Mouse (Mus musculus) liver, embryonic 11.5 days (tissue): ENCODE measurements at regions not wholly inside any gene's neighbourhood (a gene's known extent, or its start where the extent isn't known, plus 50 kb on each side); places are given as distances from the start of the nearest gene placed in this dataset.

ENCODE experiments used
- ATAC-seq: fragments of 200-750 bp; cut with Nextera tagmentation; replicated peaks from 2 replicates; pipeline ENCODE4 v1.8.0; 2017; ENCODE audit warnings: moderate number of reproducible peaks, mild to moderate bottlenecking, moderate TSS enrichment, moderate library complexity; ENCODE audit not compliant: low FRiP score
- DNase-seq: peaks from one replicate; pipeline ENCODE4 v3.0.0-alpha.2; 2017; ENCODE audit warnings: low spot score
- H3K27ac ChIP-seq: fragments of 300-500 bp; sonication (generic); 2 replicates; pipeline ENCODE4 v1.5.1; 2014; ENCODE audit warnings: mild to moderate bottlenecking, low read depth, low read length, control low read depth
- H3K27me3 ChIP-seq: fragments of 300-500 bp; sonication (generic); replicated peaks from 2 replicates; pipeline ENCODE4 v1.6.1; 2014; ENCODE audit warnings: low read length, mixed read lengths; ENCODE audit not compliant: control insufficient read depth, insufficient read depth
- H3K36me3 ChIP-seq: fragments of 300-500 bp; sonication (generic); 2 replicates; pipeline ENCODE4 v1.6.1; 2014; ENCODE audit warnings: mild to moderate bottlenecking, low read length, moderate library complexity, mixed read lengths; ENCODE audit not compliant: control insufficient read depth, insufficient read depth
- H3K4me1 ChIP-seq: fragments of 300-500 bp; sonication (generic); replicated peaks from 2 replicates; pipeline ENCODE4 v1.6.1; 2014; ENCODE audit warnings: low read length, mixed read lengths; ENCODE audit not compliant: control insufficient read depth, insufficient read depth
- H3K4me2 ChIP-seq: fragments of 300-500 bp; sonication (generic); 2 replicates; pipeline ENCODE4 v1.6.1; 2014; ENCODE audit warnings: mild to moderate bottlenecking, control low read depth, moderate library complexity
- H3K4me3 ChIP-seq: fragments of 300-500 bp; sonication (generic); 2 replicates; pipeline ENCODE4 v1.5.1; 2014; ENCODE audit warnings: low read depth, low read length, control low read depth
- H3K9ac ChIP-seq: fragments of 300-500 bp; sonication (generic); 2 replicates; pipeline ENCODE4 v1.6.1; 2014; ENCODE audit warnings: low read depth, low read length, control low read depth
- H3K9me3 ChIP-seq: fragments of 300-500 bp; sonication (generic); 2 replicates; pipeline ENCODE4 v1.6.1; 2016; ENCODE audit warnings: low read length, inconsistent platforms, mixed read lengths; ENCODE audit not compliant: control insufficient read depth
- WGBS: fragments of 180-500 bp; shearing (Covaris S2); extraction: QIAGEN DNeasy Blood & Tissue Kit; methylation state at CpG from one replicate; pipeline ENCODE4 v1.1.7; 2014; 5-methylcytosine and 5-hydroxymethylcytosine counted together

DNA sequence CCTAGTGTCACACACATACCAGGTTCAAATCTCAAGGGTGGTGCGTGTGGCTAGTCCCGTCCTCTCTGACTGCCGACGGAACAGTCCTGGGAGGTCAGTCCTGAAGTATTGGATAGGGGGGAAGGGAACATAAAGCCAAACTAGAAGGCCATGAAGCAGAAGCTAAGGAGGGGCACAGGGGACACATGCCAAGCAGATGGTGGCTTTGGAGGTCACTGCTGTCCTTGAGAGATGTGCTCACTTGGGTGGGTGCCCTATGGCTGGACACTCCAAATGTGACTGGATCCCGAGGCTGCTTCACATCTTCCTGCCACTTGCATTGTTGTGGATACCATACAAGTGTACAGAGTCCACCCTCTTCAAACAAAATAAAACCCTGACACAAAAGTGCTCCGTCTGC, 131.4 kb upstream of the Klf14 start:
- no peaks in the 10 kb centered on the region for H3K36me3 ChIP-seq
- H3K4me3 ChIP-seq = no peak overlapping the region
- H3K27ac ChIP-seq = no peak overlapping the region
- no peaks in the 10 kb centered on the region for H3K9me3 ChIP-seq
- ATAC-seq = no peak
- H3K4me1 ChIP-seq = peaks cover 26% of the 10 kb centered on the region
- WGBS = 88% methylated on average over 6 of the region's 6 CpGs
- H3K4me2 ChIP-seq = no peak overlapping the region
- DNase-seq = no peak
- H3K27me3 ChIP-seq = no peaks in the 10 kb centered on the region
- no peak overlapping the region for H3K9ac ChIP-seq

GRCm38 (mm10) chr6:31090791-31091190, 131.9 kb upstream of the Klf14 start:
- H3K9ac ChIP-seq = no peak overlapping the region
- no peak overlapping the region for H3K4me2 ChIP-seq
- ATAC-seq = no peak
- no peaks in the 10 kb centered on the region for H3K9me3 ChIP-seq
- H3K36me3 ChIP-seq = no peaks in the 10 kb centered on the region
- no peak overlapping the region for H3K27ac ChIP-seq
- no peak overlapping the region for H3K4me3 ChIP-seq
- H3K4me1 ChIP-seq = peaks cover 23% of the 10 kb centered on the region
- 65% methylated on average over 7 of the region's 7 CpGs for WGBS
- DNase-seq = no peak
- no peaks in the 10 kb centered on the region for H3K27me3 ChIP-seq

DNA sequence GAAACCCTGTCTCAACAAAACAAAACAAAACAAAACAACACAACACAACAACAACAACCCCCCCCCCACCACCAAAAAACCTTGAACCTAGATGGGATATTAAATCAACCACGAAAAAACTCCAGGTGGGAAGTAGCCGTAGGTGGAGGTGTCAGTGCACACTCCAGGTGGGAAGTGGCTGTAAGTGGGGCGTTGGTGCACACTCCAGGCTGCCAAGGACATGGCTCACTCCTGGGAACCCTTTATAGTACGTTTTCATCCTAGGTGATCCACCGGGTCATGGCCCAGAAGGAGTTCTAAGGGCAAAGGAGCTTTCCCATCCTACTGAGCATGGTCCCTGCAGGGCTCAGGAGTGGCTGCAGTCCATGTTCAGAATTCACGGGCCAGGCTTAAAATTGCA, 133.4 kb upstream of the Klf14 start:
- H3K4me2 ChIP-seq = no peak overlapping the region
- DNase-seq = no peak
- H3K36me3 ChIP-seq = no peaks in the 10 kb centered on the region
- H3K4me1 ChIP-seq = peaks cover 13% of the 10 kb centered on the region
- WGBS = 82% methylated on average over 6 of the region's 6 CpGs
- no peak overlapping the region for H3K27ac ChIP-seq
- no peak for ATAC-seq
- no peak overlapping the region for H3K9ac ChIP-seq
- no peak overlapping the region for H3K4me3 ChIP-seq
- no peaks in the 10 kb centered on the region for H3K9me3 ChIP-seq
- H3K27me3 ChIP-seq = no peaks in the 10 kb centered on the region

DNA sequence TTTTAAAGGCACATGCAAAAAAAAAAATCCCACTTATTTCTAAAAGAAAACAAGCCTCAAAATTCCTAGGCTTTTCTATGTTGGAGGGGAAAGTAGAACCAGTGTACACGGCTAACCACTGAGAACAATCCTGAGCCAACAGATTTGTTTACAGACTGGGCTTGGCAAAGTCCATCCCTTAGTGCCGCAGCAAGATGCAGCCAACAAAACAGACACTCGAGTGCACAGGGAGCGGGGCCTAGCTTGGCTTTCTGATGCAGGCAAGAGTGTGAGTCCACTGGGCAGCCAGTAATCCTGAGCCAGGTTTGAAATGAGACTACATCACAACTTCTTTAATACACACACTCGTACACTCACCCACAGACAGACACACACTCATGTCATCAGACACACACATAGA, 133.9 kb upstream of the Klf14 start:
- no peak for ATAC-seq
- H3K4me1 ChIP-seq = peaks cover 9% of the 10 kb centered on the region; the same call in 1 of the 2 replicates
- H3K4me3 ChIP-seq = no peak overlapping the region
- H3K27me3 ChIP-seq = no peaks in the 10 kb centered on the region
- H3K36me3 ChIP-seq = no peaks in the 10 kb centered on the region
- WGBS = 76% methylated on average over 5 of the region's 5 CpGs
- H3K4me2 ChIP-seq = no peak overlapping the region
- no peak for DNase-seq
- no peaks in the 10 kb centered on the region for H3K9me3 ChIP-seq
- H3K9ac ChIP-seq = no peak overlapping the region
- H3K27ac ChIP-seq = no peak overlapping the region

- Histone ChIP-seq H3K9ac (no peak overlapping the region), H3K27ac (no peak overlapping the region), H3K27me3 (no peaks in the 10 kb centered on the region), H3K9me3 (no peaks in the 10 kb centered on the region), H3K4me1 (0 out of 2 replicates have a peak, but pooled peaks cover 3% of the 10 kb centered on the region), H3K36me3 (no peaks in the 10 kb centered on the region), H3K4me2 (no peak overlapping the region), H3K4me3 (no peak overlapping the region)
- ATAC-seq (no peak), DNase-seq (no peak)
- 79% methylated on average over 21 of the region's 21 CpGs for WGBS
Measured at GRCm38 (mm10) chr6:31095943-31096714, 137.3 kb upstream of the Klf14 start.

GRCm38 (mm10) chr6:31096787-31097186, 137.9 kb upstream of the Klf14 start:
- ATAC-seq = no peak
- no peaks in the 10 kb centered on the region for H3K9me3 ChIP-seq
- H3K9ac ChIP-seq = no peak overlapping the region
- H3K4me1 ChIP-seq = 0 out of 2 replicates have a peak, but pooled peaks cover 3% of the 10 kb centered on the region
- H3K4me2 ChIP-seq = no peak overlapping the region
- 83% methylated on average over 6 of the region's 6 CpGs for whole genome bisulfite sequencing
- no peaks in the 10 kb centered on the region for H3K36me3 ChIP-seq
- no peak for DNase-seq
- H3K27me3 ChIP-seq = no peaks in the 10 kb centered on the region
- no peak overlapping the region for H3K4me3 ChIP-seq
- H3K27ac ChIP-seq = 0 out of 2 replicates have a peak overlapping the region, but pooled peaks have one; percentile 6

DNA sequence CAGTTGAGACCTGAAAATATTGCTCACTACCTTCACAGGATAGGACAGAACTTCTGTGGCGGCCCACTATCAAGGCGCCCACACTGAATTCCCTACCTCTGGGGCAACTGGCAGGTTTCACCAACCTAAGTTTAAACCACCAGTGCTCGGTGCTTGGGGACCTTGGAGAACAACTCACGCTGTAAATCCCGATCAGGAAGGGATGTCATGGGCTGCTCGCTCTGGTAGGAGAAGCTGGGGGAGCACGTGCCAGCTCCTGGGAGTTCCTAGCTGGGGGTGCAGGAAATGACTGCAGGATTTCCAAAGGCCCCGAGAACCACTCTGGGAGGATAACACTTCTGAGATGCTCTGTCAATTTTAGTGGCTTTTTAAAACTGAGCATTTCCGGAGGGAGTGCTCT, 138.4 kb upstream of the Klf14 start:
- ATAC-seq (no peak), DNase-seq (no peak)
- Histone ChIP-seq H3K9me3 (no peaks in the 10 kb centered on the region), H3K4me3 (no peak overlapping the region), H3K4me2 (no peak overlapping the region), H3K27ac (no peak overlapping the region), H3K36me3 (no peaks in the 10 kb centered on the region), H3K4me1 (0 out of 2 replicates have a peak, but pooled peaks cover 3% of the 10 kb centered on the region), H3K27me3 (no peaks in the 10 kb centered on the region), H3K9ac (no peak overlapping the region)
- WGBS = 71% methylated on average over 9 of the region's 9 CpGs

- Histone ChIP-seq H3K9ac (no peak overlapping the region), H3K27ac (no peak overlapping the region), H3K9me3 (no peaks in the 10 kb centered on the region), H3K4me2 (no peak overlapping the region), H3K4me3 (no peak overlapping the region), H3K36me3 (no peaks in the 10 kb centered on the region), H3K4me1 (peaks cover 5% of the 10 kb centered on the region; the same call in 1 of the 2 replicates), H3K27me3 (no peaks in the 10 kb centered on the region)
- ATAC-seq (no peak), DNase-seq (no peak)
- 80% methylated on average over 5 of the region's 5 CpGs for WGBS
Measured at GRCm38 (mm10) chr6:31098106-31098505, 139.2 kb upstream of the Klf14 start.

DNA sequence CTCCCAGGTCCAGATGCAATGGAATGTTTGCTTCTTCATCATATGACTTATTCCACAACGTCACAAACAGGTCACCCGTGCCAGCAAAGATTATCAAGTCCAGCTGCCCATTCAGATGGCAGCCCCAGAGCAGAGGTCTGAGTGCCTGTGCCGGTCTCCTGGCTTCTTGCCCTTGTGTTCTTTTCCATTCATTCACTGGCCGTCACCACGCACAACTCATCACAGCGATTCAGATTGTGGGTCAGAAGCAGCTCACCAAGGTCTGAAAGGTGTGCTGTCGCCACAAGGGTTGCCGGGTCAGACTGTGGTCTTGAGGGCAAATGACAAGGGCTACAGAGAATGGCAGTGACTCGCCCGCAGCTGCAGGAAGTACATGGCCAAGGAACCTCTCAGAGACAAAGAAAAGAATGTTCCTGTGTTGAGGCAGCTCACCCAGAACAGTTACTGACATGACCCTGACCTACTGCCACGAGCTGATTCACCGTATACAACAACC, 141.3 kb upstream of the Klf14 start:
- no peak for ATAC-seq
- H3K27me3 ChIP-seq = no peaks in the 10 kb centered on the region
- no peak overlapping the region for H3K4me2 ChIP-seq
- no peaks in the 10 kb centered on the region for H3K9me3 ChIP-seq
- H3K4me1 ChIP-seq = peaks cover 5% of the 10 kb centered on the region; the same call in 1 of the 2 replicates
- H3K9ac ChIP-seq = no peak overlapping the region
- H3K27ac ChIP-seq = no peak overlapping the region
- H3K4me3 ChIP-seq = no peak overlapping the region
- no peaks in the 10 kb centered on the region for H3K36me3 ChIP-seq
- DNase-seq = no peak
- WGBS = 73% methylated on average over 12 of the region's 12 CpGs
